Mouse (Mus musculus): ENCODE results near the gene Fus.
A peak's percentile ranks its signal among the peaks of the same experiment; 100 is the strongest.
"Not testable (repeated sequence)": the region's sequence is repeated elsewhere in the genome, so short reads cannot be mapped to it uniquely, and the experiment has no call there.

The Fus gene

GRCm38 (mm10) chr7:128004487-128005362 lies 37.5 kb downstream of the Fus start:
- DNase-seq (ENCODE audit: low spot score), result no peak

GRCm38 (mm10) chr7:128006193-128006592 lies 38.9 kb downstream of the Fus start:
- DNase-seq (ENCODE audit: low spot score), result no peak

GRCm38 (mm10) chr7:128009715-128010340 lies 42.6 kb downstream of the Fus start:
- no peak for DNase-seq (ENCODE audit: low spot score)

- no peak for DNase-seq (ENCODE audit: low spot score)
These were observed 45.0 kb downstream of the Fus start for GRCm38 (mm10) chr7:128012136-128012780.

GRCm38 (mm10) chr7:128013116-128013515 lies 45.9 kb downstream of the Fus start:
- no peak for DNase-seq (ENCODE audit: low spot score)

GRCm38 (mm10) chr7:128016134-128016533 lies 48.9 kb downstream of the Fus start:
- not testable (repeated sequence) for DNase-seq (ENCODE audit: low spot score)

GRCm38 (mm10) chr7:128016650-128017049 lies 49.4 kb downstream of the Fus start:
- DNase-seq (ENCODE audit: low spot score), result no peak

GRCm38 (mm10) chr7:128018275-128018674 lies 51.0 kb downstream of the Fus start:
- no peak for DNase-seq (ENCODE audit: low spot score)

GRCm38 (mm10) chr7:128019187-128019586 lies 51.9 kb downstream of the Fus start:
- no peak for DNase-seq (ENCODE audit: low spot score)

- no peak for DNase-seq (ENCODE audit: low spot score)
These were observed 55.7 kb downstream of the Fus start for GRCm38 (mm10) chr7:128022974-128023373.

- no peak for DNase-seq (ENCODE audit: low spot score)
These were observed 56.3 kb downstream of the Fus start for GRCm38 (mm10) chr7:128023565-128023964.

- no peak for DNase-seq (ENCODE audit: low spot score)
These were observed 57.1 kb downstream of the Fus start for GRCm38 (mm10) chr7:128024364-128024763.

- DNase-seq (ENCODE audit: low spot score), result no peak
These were observed 57.7 kb downstream of the Fus start for GRCm38 (mm10) chr7:128024932-128025331.

- DNase-seq (ENCODE audit: low spot score), result no peak
These were observed 58.1 kb downstream of the Fus start for GRCm38 (mm10) chr7:128025381-128025780.

- peak; percentile 52 for DNase-seq (ENCODE audit: low spot score)
These were observed 64.2 kb downstream of the Fus start for GRCm38 (mm10) chr7:128031403-128031976.

- no peak for DNase-seq (ENCODE audit: low spot score)
These were observed 65.2 kb downstream of the Fus start for GRCm38 (mm10) chr7:128032290-128032988.

- no peak for DNase-seq (ENCODE audit: low spot score)
These were observed 65.7 kb downstream of the Fus start for GRCm38 (mm10) chr7:128032989-128033293.

GRCm38 (mm10) chr7:128033616-128034015 lies 66.4 kb downstream of the Fus start:
- DNase-seq (ENCODE audit: low spot score), result no peak

Data from c-Kit-positive CD71-positive TER-119-positive erythroid progenitor cells, embryonic 14.5 days (primary cell).